Mouse (Mus musculus) heart, postnatal 0 days (tissue): Measurements from ENCODE around the gene Plpp3.

Experiments used
- CTCF ChIP-seq: IDR thresholded peaks from 2 replicates; pipeline ENCODE4 v1.5.1; 2016; ENCODE audit warnings: antibody characterized with exemption, control low read depth, low read depth
- EP300 ChIP-seq: IDR thresholded peaks from 2 replicates; pipeline ENCODE4 v1.6.1; 2016; ENCODE audit warnings: antibody characterized with exemption, low read depth

DNA sequence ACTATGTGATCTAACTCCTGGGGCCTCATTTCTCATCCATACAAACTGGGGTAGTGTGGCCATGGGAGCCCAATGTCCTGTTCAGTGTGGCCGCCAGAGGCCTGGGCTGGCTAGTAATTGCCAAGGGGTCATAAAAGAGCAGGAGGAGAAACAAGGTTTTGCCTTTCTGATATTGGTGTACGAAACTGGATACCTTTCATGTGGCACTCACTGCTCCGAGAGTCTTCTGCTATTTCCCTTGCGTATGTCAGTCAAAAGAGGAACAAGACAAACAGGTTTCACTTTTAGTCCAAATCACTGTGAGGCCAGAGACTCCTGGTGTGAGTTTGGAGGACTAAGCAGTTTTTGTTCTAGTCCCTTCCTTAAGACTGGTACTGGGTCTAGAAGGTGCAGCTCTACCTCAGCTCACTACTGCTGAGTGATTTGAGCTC, 6.8 kb downstream of the Plpp3 start:
- TF ChIP-seq CTCF = no peak
- no peak for TF ChIP-seq EP300
